Mouse (Mus musculus) gastrocnemius, postnatal 36 days (tissue): ENCODE measurements around the gene Cdc42bpg. TPM values are rescaled to one million over a fixed set of nuclear protein-coding genes. Genes with fewer than 3 reads are reported as not detected.

Experiments
- microRNA-seq, 2 experiments: library from miRNA; unstranded; fragments of <30 nt; microRNA quantifications; one replicate each; pipeline ENCODE4 v1.2.0; 2021
- total RNA-seq, 2 experiments: library from RNA; stranded (reverse); gene quantifications; 2 replicates each; pipeline ENCODE4 v1.2.3; 2021

Gene Cdc42bpg
- total RNA-seq, 2 experiments from 2014 or later = 4.3 to 5.2 TPM

Small RNAs within 50 kb of the gene (microRNA-seq; reads per million reads assigned to microRNA genes)
- gene Mir192 (39.3 to 39.7 reads per million in 2 experiments), gene Mir194-2 (40.1 to 62.3 reads per million in 2 experiments), gene Mir6989 (0 reads per million in 2 experiments)

Other genes starting within 250 kb of the Cdc42bpg start
- 10 to 100 TPM; 25.8 TPM for gene Mrpl49, start 248.7 kb upstream of the Cdc42bpg start, total RNA-seq
- gene Fau, start 248.6 kb upstream of the Cdc42bpg start, total RNA-seq = 100 to 1,000 TPM; 333 to 400 TPM
- 1 to 10 TPM; 7.6 to 9.0 TPM for gene Znhit2, start 245.3 kb upstream of the Cdc42bpg start, total RNA-seq
- gene Tm7sf2, start 238.1 kb upstream of the Cdc42bpg start, total RNA-seq = 1 to 10 TPM; 4.9 to 5.1 TPM
- gene Vps51, start 229.2 kb upstream of the Cdc42bpg start, total RNA-seq = 10 to 100 TPM; 15.7 to 19.3 TPM
- not detected for gene Tmem262, start 226.4 kb upstream of the Cdc42bpg start, total RNA-seq
- not detected for gene Gm28374, start 224.2 kb upstream of the Cdc42bpg start, total RNA-seq
- 10 to 100 TPM; 10.2 to 10.3 TPM for gene Zfpl1, start 221.5 kb upstream of the Cdc42bpg start, total RNA-seq
- gene Cdca5, start 221.5 kb upstream of the Cdc42bpg start, total RNA-seq = under 1 TPM in 1 of 2 experiments, not detected in 1; 0.28 TPM
- gene AC131692.1, start 212.0 kb upstream of the Cdc42bpg start, total RNA-seq = not detected
- not detected for gene Naaladl1, start 200.7 kb upstream of the Cdc42bpg start, total RNA-seq
- 1 to 10 TPM; 8.7 to 9.8 TPM for gene Sac3d1, start 187.8 kb upstream of the Cdc42bpg start, total RNA-seq
- gene Snx15, start 178.2 kb upstream of the Cdc42bpg start, total RNA-seq = 10 to 100 TPM in 1 of 2 experiments, 1 to 10 TPM in 1; 8.6 to 10.6 TPM
- under 1 TPM; 0.17 to 0.26 TPM for gene Batf2, start 165.5 kb upstream of the Cdc42bpg start, total RNA-seq
- 10 to 100 TPM; 51.8 to 62.6 TPM for gene Arl2, start 164.9 kb upstream of the Cdc42bpg start, total RNA-seq
- gene Majin, start 122.1 kb upstream of the Cdc42bpg start, total RNA-seq = not detected
- not detected for gene Gpha2, start 80.1 kb upstream of the Cdc42bpg start, total RNA-seq
- gene Ppp2r5b, start 70.6 kb upstream of the Cdc42bpg start, total RNA-seq = 10 to 100 TPM; 32.2 to 34.6 TPM
- gene Atg2a, start 64.8 kb upstream of the Cdc42bpg start, total RNA-seq = 10 to 100 TPM; 16.5 to 18.0 TPM
- gene Ehd1, start 29.7 kb upstream of the Cdc42bpg start, total RNA-seq = 10 to 100 TPM; 23.5 to 36.0 TPM
- gene Men1, start 28.5 kb downstream of the Cdc42bpg start, total RNA-seq = 1 to 10 TPM; 6.2 to 7.0 TPM
- 10 to 100 TPM; 10.4 to 12.6 TPM for gene Map4k2, start 34.7 kb downstream of the Cdc42bpg start, total RNA-seq
- 10 to 100 TPM; 75.8 to 84.5 TPM for gene Sf1, start 57.2 kb downstream of the Cdc42bpg start, total RNA-seq
- 1,000 to 10,000 TPM; 7,725 to 8,373 TPM for gene Pygm, start 77.9 kb downstream of the Cdc42bpg start, total RNA-seq
- gene Rasgrp2, start 92.9 kb downstream of the Cdc42bpg start, total RNA-seq = 10 to 100 TPM; 11.6 to 25.4 TPM
- 1 to 10 TPM; 1.4 to 1.7 TPM for gene Nrxn2, start 112.3 kb downstream of the Cdc42bpg start, total RNA-seq
- not detected for gene Slc22a12, start 236.6 kb downstream of the Cdc42bpg start, total RNA-seq